Mouse (Mus musculus) urinary bladder, adult 2 months (tissue): ENCODE measurements at regions not wholly inside any gene's neighbourhood (a gene's known extent, or its start where the extent isn't known, plus 50 kb on each side); places are given as distances from the start of the nearest gene placed in this dataset.

Experiments used
- DNase-seq: peaks from one replicate; pipeline ENCODE4 v3.0.0; 2022; ENCODE audit warnings: low spot score

- DNase-seq = no peak
These were observed 83.6 kb upstream of the Ngf start for GRCm38 (mm10) chr3:102386091-102386490.

GRCm38 (mm10) chr3:102384596-102384995 is 85.1 kb upstream of the Ngf start:
- no peak for DNase-seq

- DNase-seq = no peak
These were observed 86.0 kb upstream of the Ngf start for GRCm38 (mm10) chr3:102383671-102384070.

GRCm38 (mm10) chr3:102381683-102382082 is 88.0 kb upstream of the Ngf start:
- no peak for DNase-seq

- no peak for DNase-seq
These were observed 95.2 kb upstream of the Ngf start for GRCm38 (mm10) chr3:102374381-102375060.

- no peak for DNase-seq
These were observed 97.4 kb upstream of the Ngf start for GRCm38 (mm10) chr3:102372205-102372899.

- no peak for DNase-seq
These were observed 103.5 kb upstream of the Ngf start for GRCm38 (mm10) chr3:102366188-102366587.

GRCm38 (mm10) chr3:102364326-102364935 is 105.3 kb upstream of the Ngf start:
- DNase-seq = no peak

GRCm38 (mm10) chr3:102360732-102361280 is 108.9 kb upstream of the Ngf start:
- DNase-seq = no peak

- no peak for DNase-seq
These were observed 110.9 kb upstream of the Ngf start for GRCm38 (mm10) chr3:102358801-102359200.

- DNase-seq = no peak
These were observed 112.6 kb upstream of the Ngf start for GRCm38 (mm10) chr3:102357062-102357610.

- DNase-seq = no peak
These were observed 114.4 kb upstream of the Ngf start for GRCm38 (mm10) chr3:102355352-102355751.

GRCm38 (mm10) chr3:102354771-102355170 is 114.9 kb upstream of the Ngf start:
- no peak for DNase-seq

- DNase-seq = no peak
These were observed 116.3 kb upstream of the Ngf start for GRCm38 (mm10) chr3:102353277-102353900.

GRCm38 (mm10) chr3:102346077-102346476 is 123.6 kb upstream of the Ngf start:
- no peak for DNase-seq

- no peak for DNase-seq
These were observed 124.4 kb upstream of the Ngf start for GRCm38 (mm10) chr3:102345291-102345690.

GRCm38 (mm10) chr3:102340731-102341130 is 129.0 kb upstream of the Ngf start:
- DNase-seq = no peak

GRCm38 (mm10) chr3:102337881-102338280 is 131.8 kb upstream of the Ngf start:
- no peak for DNase-seq

- no peak for DNase-seq
These were observed 131.7 kb upstream of the Vangl1 start for GRCm38 (mm10) chr3:102336184-102336583.

- DNase-seq = no peak
These were observed 130.7 kb upstream of the Vangl1 start for GRCm38 (mm10) chr3:102335146-102335545.

GRCm38 (mm10) chr3:102332221-102332620 is 127.7 kb upstream of the Vangl1 start:
- DNase-seq = no peak

GRCm38 (mm10) chr3:102319331-102319730 is 114.8 kb upstream of the Vangl1 start:
- DNase-seq = no peak
